Mouse (Mus musculus) kidney, adult 10 weeks (tissue): ENCODE measurements around the gene Tbc1d12. TPM values are rescaled to one million over a fixed set of nuclear protein-coding genes. Genes with fewer than 3 reads are reported as not detected.

ENCODE experiments used
- polyA plus RNA-seq: library from polyadenylated mRNA; stranded (reverse); fragments of 350-450 nt; fragmentation: Illumina TruSeq; extraction: RNeasy Lipid Tissue Mini Kit (QIAGEN cat#74804); gene quantifications from one replicate; pipeline ENCODE4 v1.2.3, GENCODE M21; 2014; ENCODE audit warnings: low read depth, low replicate concordance

Gene Tbc1d12
- 24.3 TPM for polyA plus RNA-seq

GRCm38 (mm10) chr19:38836438-38837170, at the start of gene Tbc1d12:
TSS of gene Tbc1d12 (plus strand) at chr19:38836579.

GRCm38 (mm10) chr19:38818766-38819426, 17.5 kb upstream of the Tbc1d12 start, which contains the start of gene Noc3l:
TSS of gene Noc3l (minus strand) at chr19:38819237.

GRCm38 (mm10) chr19:38930788-38931565, 94.6 kb downstream of the Tbc1d12 start, which contains the start of gene Hells:
TSS of gene Hells (plus strand) at chr19:38930915.

Other genes starting within 250 kb of the Tbc1d12 start
- gene Noc3l, start 17.3 kb upstream of the Tbc1d12 start, polyA plus RNA-seq, result 15.6 TPM
- gene Hells, start 94.3 kb downstream of the Tbc1d12 start, polyA plus RNA-seq, result 1.9 TPM
- gene Cyp2c55, start 170.4 kb downstream of the Tbc1d12 start, polyA plus RNA-seq, result not detected
- 0.53 TPM for gene Cyp2c65, start 224.4 kb downstream of the Tbc1d12 start, polyA plus RNA-seq